Mouse (Mus musculus) forebrain, embryonic 10.5 days (tissue): ENCODE results near the gene Mgmt. TPM values are rescaled to one million over a fixed set of nuclear protein-coding genes. Genes with fewer than 3 reads are reported as not detected.

Experiments used
- DNase-seq: peaks from one replicate; pipeline ENCODE4 v3.0.0-alpha.2; 2017; ENCODE audit warnings: low spot score; ENCODE audit errors: extremely low spot score
- H3K27ac ChIP-seq: fragments of 300-500 bp; sonication (generic); 2 replicates; pipeline ENCODE4 v1.5.1; 2016; ENCODE audit warnings: mild to moderate bottlenecking
- H3K27me3 ChIP-seq: fragments of 300-500 bp; sonication (generic); 2 replicates; pipeline ENCODE4 v1.6.1; 2016; ENCODE audit warnings: mild to moderate bottlenecking; ENCODE audit not compliant: poor library complexity, severe bottlenecking
- H3K36me3 ChIP-seq: fragments of 300-500 bp; sonication (generic); replicated peaks from 2 replicates; pipeline ENCODE4 v1.6.1; 2016; ENCODE audit warnings: mild to moderate bottlenecking, moderate library complexity
- H3K4me1 ChIP-seq: fragments of 300-500 bp; sonication (generic); 2 replicates; pipeline ENCODE4 v1.6.1; 2016
- H3K4me3 ChIP-seq: fragments of 300-500 bp; sonication (generic); 2 replicates; pipeline ENCODE4 v1.5.1; 2016; ENCODE audit warnings: mild to moderate bottlenecking, moderate library complexity
- H3K9me3 ChIP-seq: fragments of 300-500 bp; sonication (generic); 2 replicates; pipeline ENCODE4 v1.6.1; 2016; ENCODE audit warnings: mild to moderate bottlenecking, moderate library complexity
- WGBS: fragments of 180-500 bp; shearing (Covaris S2); methylation state at CpG from one replicate; pipeline ENCODE4 v1.1.7; 2016; 5-methylcytosine and 5-hydroxymethylcytosine counted together
- polyA plus RNA-seq: library from polyadenylated mRNA; unstranded; fragments of >200 nt; fragmentation: Nextera tagmentation; extraction: Ambion mirVana; gene quantifications from 2 replicates; pipeline ENCODE4 v1.2.1, GENCODE M21; 2016

Gene Mgmt
- polyA plus RNA-seq, 1 experiment from 2014 or later, result 4.1 TPM

GRCm38 (mm10) chr7:137071346-137071745 lies 176.9 kb downstream of the Mgmt start:
- Histone ChIP-seq H3K4me3 (no peak overlapping the region), H3K27ac (no peak overlapping the region), H3K9me3 (no peaks in the 10 kb centered on the region), H3K27me3 (no peaks in the 10 kb centered on the region), H3K4me1 (no peaks in the 10 kb centered on the region), H3K36me3 (no peaks in the 10 kb centered on the region)
- 89% methylated on average over 6 of the region's 6 CpGs for WGBS
- no peak for DNase-seq

- Histone ChIP-seq H3K27me3 (no peaks in the 10 kb centered on the region), H3K9me3 (no peaks in the 10 kb centered on the region), H3K4me3 (no peak overlapping the region), H3K4me1 (no peaks in the 10 kb centered on the region), H3K27ac (no peak overlapping the region), H3K36me3 (no peaks in the 10 kb centered on the region)
- 87% methylated on average over 5 of the region's 5 CpGs for WGBS
- DNase-seq, result no peak
Observed at GRCm38 (mm10) chr7:137073878-137074277, 179.5 kb downstream of the Mgmt start.

- H3K27me3 ChIP-seq, result no peaks in the 10 kb centered on the region
- DNase-seq, result no peak
- H3K4me1 ChIP-seq, result no peaks in the 10 kb centered on the region
- no peak overlapping the region for H3K4me3 ChIP-seq
- WGBS, result 96% methylated on average over 6 of the region's 6 CpGs
- H3K36me3 ChIP-seq, result no peaks in the 10 kb centered on the region
- no peak overlapping the region for H3K27ac ChIP-seq
- no peaks in the 10 kb centered on the region for H3K9me3 ChIP-seq
Observed at GRCm38 (mm10) chr7:137074324-137074723, 179.9 kb downstream of the Mgmt start.

- Histone ChIP-seq H3K36me3 (no peaks in the 10 kb centered on the region), H3K27me3 (no peaks in the 10 kb centered on the region), H3K4me3 (no peak overlapping the region), H3K4me1 (no peaks in the 10 kb centered on the region), H3K9me3 (no peaks in the 10 kb centered on the region), H3K27ac (no peak overlapping the region)
- DNase-seq, result no peak
- WGBS, result 90% methylated on average over 1 of the region's 1 CpGs
Observed at GRCm38 (mm10) chr7:137075301-137075700, 180.9 kb downstream of the Mgmt start.

- DNase-seq, result no peak
- 89% methylated on average over 4 of the region's 4 CpGs for WGBS
- no peaks in the 10 kb centered on the region for H3K36me3 ChIP-seq
- no peak overlapping the region for H3K27ac ChIP-seq
- no peaks in the 10 kb centered on the region for H3K4me1 ChIP-seq
- peaks cover 3% of the 10 kb centered on the region for H3K27me3 ChIP-seq
- H3K4me3 ChIP-seq, result no peak overlapping the region
- no peaks in the 10 kb centered on the region for H3K9me3 ChIP-seq
Observed at GRCm38 (mm10) chr7:137080171-137080570, 185.8 kb downstream of the Mgmt start.

GRCm38 (mm10) chr7:137082171-137082570 lies 187.8 kb downstream of the Mgmt start:
- DNase-seq, result no peak
- no peak overlapping the region for H3K4me3 ChIP-seq
- no peaks in the 10 kb centered on the region for H3K36me3 ChIP-seq
- H3K27ac ChIP-seq, result no peak overlapping the region
- WGBS, result 92% methylated on average over 6 of the region's 6 CpGs
- peaks cover 14% of the 10 kb centered on the region for H3K4me1 ChIP-seq
- no peaks in the 10 kb centered on the region for H3K9me3 ChIP-seq
- peaks cover 3% of the 10 kb centered on the region for H3K27me3 ChIP-seq

- DNase-seq, result no peak
- H3K4me3 ChIP-seq, result no peak overlapping the region
- no peaks in the 10 kb centered on the region for H3K9me3 ChIP-seq
- peaks cover 16% of the 10 kb centered on the region for H3K4me1 ChIP-seq
- 96% methylated on average over 7 of the region's 7 CpGs for whole genome bisulfite sequencing
- H3K27ac ChIP-seq, result no peak overlapping the region
- H3K27me3 ChIP-seq, result peaks cover 6% of the 10 kb centered on the region
- no peaks in the 10 kb centered on the region for H3K36me3 ChIP-seq
Observed at GRCm38 (mm10) chr7:137084651-137085050, 190.2 kb downstream of the Mgmt start.

GRCm38 (mm10) chr7:137085969-137086606 lies 191.7 kb downstream of the Mgmt start:
- no peaks in the 10 kb centered on the region for H3K9me3 ChIP-seq
- no peaks in the 10 kb centered on the region for H3K36me3 ChIP-seq
- DNase-seq, result no peak
- 64% methylated on average over 14 of the region's 14 CpGs for WGBS
- peak overlapping the region; percentile 36; the same call in 1 of the 2 replicates for H3K27ac ChIP-seq
- H3K4me3 ChIP-seq, result no peak overlapping the region
- peaks cover 17% of the 10 kb centered on the region for H3K4me1 ChIP-seq
- H3K27me3 ChIP-seq, result peaks cover 6% of the 10 kb centered on the region

- WGBS, result 78% methylated on average over 6 of the region's 6 CpGs
- Histone ChIP-seq H3K27ac (no peak overlapping the region), H3K27me3 (peaks cover 4% of the 10 kb centered on the region), H3K4me3 (no peak overlapping the region), H3K9me3 (no peaks in the 10 kb centered on the region), H3K36me3 (no peaks in the 10 kb centered on the region), H3K4me1 (peaks cover 28% of the 10 kb centered on the region)
- DNase-seq, result no peak
Observed at GRCm38 (mm10) chr7:137087136-137087535, 192.7 kb downstream of the Mgmt start.

- WGBS, result 88% methylated on average over 6 of the region's 6 CpGs
- H3K27me3 ChIP-seq, result peaks cover 4% of the 10 kb centered on the region
Observed at GRCm38 (mm10) chr7:137088141-137088540, 193.7 kb downstream of the Mgmt start.

GRCm38 (mm10) chr7:137094551-137094950 lies 200.1 kb downstream of the Mgmt start:
- no peaks in the 10 kb centered on the region for H3K36me3 ChIP-seq
- no peak overlapping the region for H3K27ac ChIP-seq
- no peak for DNase-seq
- H3K9me3 ChIP-seq, result no peaks in the 10 kb centered on the region
- no peaks in the 10 kb centered on the region for H3K27me3 ChIP-seq
- no peak overlapping the region for H3K4me3 ChIP-seq
- peaks cover 12% of the 10 kb centered on the region for H3K4me1 ChIP-seq
- 92% methylated on average over 1 of the region's 1 CpGs for WGBS

More at GRCm38 (mm10) chr7:137088141-137088540, 193.7 kb downstream of the Mgmt start:
- H3K9me3 ChIP-seq, result no peaks in the 10 kb centered on the region
- H3K4me1 ChIP-seq, result peaks cover 28% of the 10 kb centered on the region
- H3K4me3 ChIP-seq, result no peak overlapping the region
- no peaks in the 10 kb centered on the region for H3K36me3 ChIP-seq
- DNase-seq, result no peak
- no peak overlapping the region for H3K27ac ChIP-seq

- Histone ChIP-seq H3K27me3 (no peaks in the 10 kb centered on the region), H3K36me3 (no peaks in the 10 kb centered on the region), H3K4me1 (peaks cover 12% of the 10 kb centered on the region), H3K4me3 (no peak overlapping the region), H3K27ac (no peak overlapping the region), H3K9me3 (no peaks in the 10 kb centered on the region)
- no peak for DNase-seq
- WGBS, result 90% methylated on average over 1 of the region's 1 CpGs
Observed at GRCm38 (mm10) chr7:137095702-137096101, 201.3 kb downstream of the Mgmt start.

GRCm38 (mm10) chr7:137099766-137100165 lies 205.4 kb downstream of the Mgmt start:
- DNase-seq, result no peak
- 83% methylated on average over 3 of the region's 3 CpGs for WGBS
- H3K9me3 ChIP-seq, result no peaks in the 10 kb centered on the region

More at GRCm38 (mm10) chr7:137099766-137100165, 205.4 kb downstream of the Mgmt start:
- H3K27me3 ChIP-seq, result peaks cover 6% of the 10 kb centered on the region; the same call in 1 of the 2 replicates
- no peak overlapping the region for H3K27ac ChIP-seq
- H3K4me3 ChIP-seq, result no peak overlapping the region
- H3K36me3 ChIP-seq, result no peaks in the 10 kb centered on the region
- peaks cover 26% of the 10 kb centered on the region for H3K4me1 ChIP-seq
